Mouse (Mus musculus) lung, postnatal 0 days (tissue): ENCODE results near the gene Dazap2.

ENCODE experiments used
- CTCF ChIP-seq: IDR thresholded peaks from 2 replicates; pipeline ENCODE4 v1.5.1; 2016; ENCODE audit warnings: antibody characterized with exemption, mild to moderate bottlenecking
- EP300 ChIP-seq: IDR thresholded peaks from 2 replicates; pipeline ENCODE4 v1.6.1; 2016; ENCODE audit warnings: antibody characterized with exemption, mild to moderate bottlenecking, control low read depth

GRCm38 (mm10) chr15:100633341-100633740 is 18.2 kb downstream of the Dazap2 start:
- TF ChIP-seq CTCF, result no peak
- no peak for TF ChIP-seq EP300
